Mouse (Mus musculus) frontal cortex, adult (tissue): ENCODE results near the gene Zfp334.
A peak's percentile ranks its signal among the peaks of the same experiment; 100 is the strongest.

Experiments
- ATAC-seq: cut with Nextera tagmentation; 2 replicates; pipeline ENCODE4 v1.9.2; 2017; ENCODE audit warnings: mild to moderate bottlenecking, moderate library complexity, mixed read lengths; ENCODE audit not compliant: low TSS enrichment

Gene Zfp334

GRCm38 (mm10) chr2:165376001-165376400, 12.1 kb downstream of the Zfp334 start:
- 0 out of 2 replicates have a peak, but pooled peaks have one; percentile 20 for ATAC-seq

- peak; percentile 77; the same call in 1 of the 2 replicates for ATAC-seq
Observed at GRCm38 (mm10) chr2:165375478-165375877, 12.6 kb downstream of the Zfp334 start.

- no peak for ATAC-seq
Observed at GRCm38 (mm10) chr2:165371066-165371465, 17.0 kb downstream of the Zfp334 start.

DNA sequence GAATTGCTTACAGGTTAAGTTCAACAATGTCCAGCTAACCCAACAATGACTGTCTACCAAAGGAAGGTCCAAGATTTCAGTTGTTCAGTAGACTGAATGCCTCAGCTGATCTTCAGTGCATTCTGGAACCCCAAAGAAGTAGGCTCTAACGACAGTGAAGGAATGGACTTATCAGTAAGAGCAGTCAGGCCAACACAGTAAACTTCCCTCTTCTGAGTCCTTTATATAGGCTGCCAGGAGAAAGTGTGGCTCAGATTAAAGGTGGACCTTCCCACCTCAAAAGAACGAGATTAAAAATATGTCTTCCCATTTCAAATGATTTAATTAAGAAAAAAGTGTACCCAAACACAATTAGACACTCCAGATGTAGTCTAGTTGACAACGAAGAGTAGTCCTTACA, 17.7 kb downstream of the Zfp334 start:
- no peak for ATAC-seq

DNA sequence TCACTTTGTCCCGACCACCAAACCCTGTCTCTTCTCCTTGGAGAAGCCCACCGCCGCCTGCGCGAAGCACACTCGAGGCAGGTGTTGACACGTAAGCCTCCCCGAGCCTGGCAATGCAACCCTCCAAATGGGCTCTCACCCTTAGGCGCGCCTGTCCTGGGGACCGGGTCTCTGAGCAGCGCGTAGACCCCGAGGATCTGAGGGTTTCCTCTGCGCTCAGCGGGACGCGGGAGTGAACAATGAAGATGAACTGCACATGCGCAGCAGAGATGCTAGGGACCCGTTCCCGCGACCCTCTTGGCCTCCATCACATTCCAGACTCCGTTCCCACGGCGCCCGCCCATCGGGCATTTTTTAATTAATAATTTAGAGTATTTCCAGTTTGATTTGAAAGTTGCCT, 19.6 kb downstream of the Zfp334 start, which contains the start of gene Zfp663:
Gene Zfp663, minus strand, starts transcription at position 234 of the 400 bp plus-strand sequence.
- no peak for ATAC-seq

GRCm38 (mm10) chr2:165367868-165368439, 20.1 kb downstream of the Zfp334 start:
- ATAC-seq: no peak

GRCm38 (mm10) chr2:165367047-165367520, 21.0 kb downstream of the Zfp334 start:
- ATAC-seq: no peak

- peak; percentile 87 for ATAC-seq
Observed at GRCm38 (mm10) chr2:165364334-165365091, 23.5 kb downstream of the Zfp334 start.

DNA sequence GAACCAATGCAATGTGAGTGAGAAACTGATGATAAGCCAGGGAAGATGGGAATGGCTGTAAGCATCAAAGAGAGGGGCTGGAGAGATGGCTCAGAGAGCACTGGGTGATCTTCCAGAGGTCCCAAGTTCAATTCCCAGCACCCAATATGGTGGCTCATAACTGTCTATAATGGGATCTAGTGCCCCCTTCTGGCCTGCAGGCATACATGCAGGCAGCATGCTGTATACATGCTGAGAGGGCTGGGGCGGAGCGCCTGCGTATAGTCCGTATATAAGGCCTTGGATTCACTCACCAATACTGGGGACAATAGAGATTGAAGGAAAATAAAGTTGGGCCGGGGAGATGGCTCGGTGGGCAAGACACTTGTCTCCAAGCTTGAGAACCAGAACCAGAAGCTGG, 24.8 kb downstream of the Zfp334 start:
- no peak for ATAC-seq

GRCm38 (mm10) chr2:165360861-165361260, 27.2 kb downstream of the Zfp334 start:
- 0 out of 2 replicates have a peak, but pooled peaks have one; percentile 62 for ATAC-seq

DNA sequence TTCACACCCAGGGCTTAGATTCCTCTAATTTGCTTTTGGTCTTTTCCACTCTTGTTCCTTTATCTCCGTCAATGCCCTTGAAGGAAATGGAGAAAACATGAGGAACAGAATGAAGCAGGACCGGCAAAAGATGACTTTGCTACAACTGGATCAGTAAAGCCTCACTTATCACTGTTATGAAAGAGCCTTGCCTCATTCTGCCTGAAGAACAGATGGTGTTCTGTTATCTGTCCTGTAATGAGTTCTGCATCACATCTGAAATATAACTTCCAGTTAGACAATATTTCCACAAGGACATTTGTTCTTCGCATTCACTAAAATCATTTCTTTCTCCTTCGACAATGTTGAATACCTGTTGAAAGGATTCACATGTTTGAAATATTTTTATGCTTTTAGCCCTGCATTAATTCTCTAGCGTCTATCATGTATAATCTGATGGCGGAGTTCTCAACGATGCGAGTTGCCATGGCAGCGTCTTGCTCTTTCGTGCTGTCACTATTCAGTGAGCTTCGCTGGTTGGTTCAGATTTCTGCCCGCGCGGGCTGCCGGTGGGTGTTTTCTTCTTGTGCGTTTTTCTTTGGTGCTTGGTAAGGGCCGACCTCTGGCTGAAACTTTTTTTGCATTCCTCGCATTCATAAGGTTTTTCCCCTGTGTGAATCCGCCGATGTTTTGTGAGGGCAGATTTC, 36.1 kb downstream of the Zfp334 start:
- ATAC-seq: peak; percentile 76; the same call in 1 of the 2 replicates

GRCm38 (mm10) chr2:165349466-165349865, 38.6 kb downstream of the Zfp334 start:
- ATAC-seq: peak; percentile 78; the same call in 1 of the 2 replicates

DNA sequence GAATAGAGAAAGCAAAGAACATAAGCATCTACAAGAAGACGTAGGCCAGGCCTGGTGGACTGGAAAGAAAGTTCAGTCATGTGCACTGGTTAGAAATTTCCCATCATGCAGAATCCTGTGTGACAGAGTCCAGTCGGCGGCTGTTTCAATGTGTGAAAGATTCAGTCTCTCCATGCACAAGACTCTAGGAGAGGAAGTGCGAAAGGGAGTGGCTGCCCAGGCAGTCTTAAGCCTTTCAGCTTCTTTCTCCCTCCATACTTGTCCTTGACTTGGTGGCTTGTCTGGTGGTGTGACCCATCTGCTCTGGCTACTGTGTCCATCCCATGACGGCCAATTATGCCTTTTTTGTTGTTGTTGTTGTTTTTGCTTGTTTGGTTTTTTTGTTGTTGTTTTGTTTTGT, 41.9 kb downstream of the Zfp334 start:
- ATAC-seq: no peak

- ATAC-seq: no peak
Observed at GRCm38 (mm10) chr2:165337191-165337590, 50.9 kb downstream of the Zfp334 start.

DNA sequence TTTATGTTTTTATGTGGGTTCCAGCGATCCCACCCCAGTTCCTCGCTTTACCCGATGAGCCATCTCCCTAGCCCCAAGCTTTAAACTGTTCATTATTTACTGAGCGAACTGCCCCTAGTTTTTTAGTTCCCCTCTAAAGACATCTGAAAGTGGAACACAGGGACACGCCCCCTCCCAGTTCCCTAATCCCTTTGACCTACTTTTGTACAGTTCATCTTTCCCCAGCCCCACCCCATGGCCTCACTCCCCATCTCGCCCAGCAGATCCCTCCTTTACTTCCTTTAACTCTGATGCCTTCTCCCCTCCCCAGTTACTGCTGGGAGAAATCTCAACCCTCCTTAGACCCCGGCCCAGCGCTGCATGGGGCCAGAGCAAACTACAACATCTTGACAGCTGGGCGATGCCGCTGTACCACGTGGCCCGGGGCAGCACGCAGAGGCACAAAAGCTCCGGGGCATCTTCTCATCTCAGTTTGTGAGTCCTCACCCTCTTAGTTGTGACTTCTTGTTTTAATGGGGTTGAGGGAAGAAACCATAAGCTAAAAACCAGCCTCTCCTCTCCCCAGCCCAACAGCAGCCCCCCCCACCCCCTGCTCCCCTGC, 55.3 kb downstream of the Zfp334 start:
- no peak for ATAC-seq

- ATAC-seq: no peak
Observed at GRCm38 (mm10) chr2:165329703-165330102, 58.4 kb downstream of the Zfp334 start.

DNA sequence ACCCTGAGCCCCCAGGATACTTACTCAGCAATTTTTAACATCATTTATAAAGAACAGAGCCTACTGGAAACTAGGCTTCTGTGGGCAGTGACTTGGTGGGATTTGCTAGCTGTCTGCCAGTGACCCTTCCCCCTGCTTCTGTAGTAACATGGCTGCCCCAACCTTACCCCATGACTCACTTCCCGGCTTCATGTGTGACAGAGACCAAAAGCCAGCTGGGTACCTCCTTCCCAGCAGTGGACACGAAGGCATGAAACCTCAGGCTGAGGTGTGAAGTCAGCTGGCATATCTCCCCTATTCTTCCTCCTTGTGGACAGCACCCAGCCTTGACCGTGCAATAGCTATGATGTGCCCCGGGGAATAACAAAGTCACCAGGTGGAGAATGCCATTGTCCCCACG, 59.3 kb downstream of the Zfp334 start:
- no peak for ATAC-seq

DNA sequence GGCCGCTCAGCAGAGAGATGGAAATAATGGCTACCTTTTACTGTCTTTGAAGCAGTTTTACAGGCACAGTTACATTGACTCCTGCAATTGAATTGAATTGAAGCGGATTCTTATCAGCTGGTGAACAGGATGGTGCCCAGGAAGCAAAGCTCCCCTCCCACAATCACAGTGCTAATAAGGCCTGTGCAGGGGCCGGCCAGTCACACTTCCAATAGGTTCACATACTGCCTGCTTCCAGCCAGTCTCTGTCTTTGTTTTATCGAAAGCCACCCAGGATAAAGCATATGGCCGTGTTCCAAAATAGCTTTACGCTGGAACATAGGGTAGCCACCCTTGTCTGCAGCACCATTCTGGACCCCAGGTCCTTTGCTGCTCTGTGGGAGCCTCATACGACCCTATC, 60.7 kb downstream of the Zfp334 start:
- no peak for ATAC-seq

DNA sequence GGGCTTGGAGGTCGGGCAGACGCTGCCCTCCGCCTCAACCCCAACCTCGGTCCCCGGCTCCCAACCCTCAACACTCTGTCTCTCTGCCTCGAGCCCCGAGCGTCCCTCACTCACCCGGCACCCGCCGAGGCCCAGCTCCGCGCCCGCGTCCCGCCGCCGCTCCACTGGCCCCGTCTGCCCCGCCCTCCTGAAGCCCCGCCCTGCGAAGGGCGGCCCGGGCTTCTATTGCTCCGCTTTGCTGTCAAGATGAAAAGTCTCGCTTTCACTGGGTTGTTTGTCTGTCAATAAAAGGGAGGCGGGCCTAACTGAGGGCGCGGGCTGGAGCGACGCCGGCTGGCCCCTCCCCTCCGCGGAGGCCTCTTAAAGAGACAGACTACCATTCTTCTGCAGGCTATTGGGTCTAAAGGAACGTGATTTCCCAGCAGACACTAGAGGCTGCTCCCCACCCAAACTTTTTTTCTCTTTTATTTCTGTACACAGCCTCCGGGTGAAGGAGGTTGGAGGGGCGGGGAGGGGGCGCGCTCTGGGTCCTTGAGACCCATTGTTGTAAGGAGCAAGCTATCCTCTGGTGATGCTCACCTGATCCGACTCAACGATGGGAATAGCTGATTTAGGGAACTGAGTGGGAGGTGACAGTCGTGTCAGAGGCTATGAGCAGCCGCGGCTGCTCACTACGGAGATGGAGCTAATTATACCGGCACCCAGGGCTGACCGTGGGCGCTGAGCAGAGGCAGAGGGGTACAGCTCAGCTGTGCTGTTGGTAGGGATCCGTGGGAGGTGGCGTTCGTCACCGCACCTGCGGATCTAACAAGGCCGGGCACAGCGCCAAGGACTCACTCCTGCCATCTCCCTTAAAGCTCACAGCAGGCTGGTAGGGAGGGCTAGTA, 61.5 kb downstream of the Zfp334 start, which contains the start of gene Elmo2:
Gene Elmo2, minus strand, starts transcription at position 176 of the 887 bp plus-strand sequence.
- peak; percentile 89 for ATAC-seq

DNA sequence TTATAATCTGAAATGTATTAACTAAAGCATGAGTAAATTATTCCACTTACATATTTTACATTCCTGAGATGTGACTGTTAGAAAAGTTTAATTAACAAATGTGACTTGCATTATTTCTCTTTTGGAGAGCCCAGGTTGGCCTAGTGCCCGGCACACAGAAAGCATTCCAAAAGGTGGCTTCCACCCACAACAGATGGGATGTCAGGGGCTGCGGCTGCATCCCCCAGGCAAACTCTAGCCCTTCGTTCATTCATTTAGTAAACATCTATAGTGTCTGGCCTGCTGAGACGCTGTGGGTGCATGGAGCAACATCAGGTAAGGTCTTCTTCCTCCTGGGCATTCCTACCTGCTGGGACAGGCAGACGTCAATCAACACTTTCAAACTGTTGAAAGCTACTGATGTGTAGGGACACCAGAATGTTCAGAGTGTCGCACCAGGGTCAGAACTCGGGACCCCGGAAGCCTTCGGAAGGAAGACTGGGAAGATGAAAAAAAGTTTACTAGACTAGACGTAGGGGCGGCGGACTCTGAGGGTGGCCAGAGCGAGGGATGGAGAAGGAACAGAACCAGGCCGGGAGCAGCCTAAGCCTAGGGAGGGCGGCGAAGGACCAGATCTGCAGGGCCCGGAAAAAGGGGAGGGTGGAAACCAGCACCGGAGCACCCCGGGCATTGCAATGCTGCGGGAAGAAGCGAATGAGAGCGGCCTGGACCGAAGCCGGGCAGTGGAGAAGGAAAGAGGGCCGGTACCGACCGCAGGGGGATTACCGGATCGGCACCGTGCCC, 62.3 kb downstream of the Zfp334 start:
- ATAC-seq: peak; percentile 0; the same call in 1 of the 2 replicates
